Mouse (Mus musculus) midbrain, embryonic 13.5 days (tissue): Measurements from ENCODE around the gene Ttll11. TPM values are rescaled to one million over a fixed set of nuclear protein-coding genes. Genes with fewer than 3 reads are reported as not detected.

Experiments
- ATAC-seq: fragments of 200-750 bp; cut with Nextera tagmentation; 2 replicates; pipeline ENCODE4 v1.8.0; 2017; ENCODE audit warnings: mild to moderate bottlenecking, moderate TSS enrichment, moderate library complexity
- H3K27ac ChIP-seq: fragments of 300-500 bp; sonication (generic); 2 replicates; pipeline ENCODE4 v1.5.1; 2015; ENCODE audit warnings: inconsistent platforms, mild to moderate bottlenecking, moderate library complexity
- H3K27me3 ChIP-seq: fragments of 300-500 bp; sonication (generic); 2 replicates; pipeline ENCODE4 v1.6.1; 2015; ENCODE audit warnings: mild to moderate bottlenecking, inconsistent platforms
- H3K36me3 ChIP-seq: fragments of 300-500 bp; sonication (generic); 2 replicates; pipeline ENCODE4 v1.6.1; 2015; ENCODE audit warnings: mild to moderate bottlenecking, inconsistent platforms
- H3K4me1 ChIP-seq: fragments of 300-500 bp; sonication (generic); replicated peaks from 2 replicates; pipeline ENCODE4 v1.6.1; 2015; ENCODE audit warnings: inconsistent platforms
- H3K4me2 ChIP-seq: fragments of 300-500 bp; sonication (generic); replicated peaks from 2 replicates; pipeline ENCODE4 v1.6.1; 2015; ENCODE audit warnings: moderate library complexity, mild to moderate bottlenecking, inconsistent platforms
- H3K4me3 ChIP-seq: fragments of 300-500 bp; sonication (generic); replicated peaks from 2 replicates; pipeline ENCODE4 v1.5.1; 2015; ENCODE audit warnings: mild to moderate bottlenecking, inconsistent platforms
- H3K9ac ChIP-seq: fragments of 300-500 bp; sonication (generic); replicated peaks from 2 replicates; pipeline ENCODE4 v1.6.1; 2015; ENCODE audit warnings: mild to moderate bottlenecking, inconsistent platforms
- H3K9me3 ChIP-seq: fragments of 300-500 bp; sonication (generic); 2 replicates; pipeline ENCODE4 v1.6.1; 2016; ENCODE audit warnings: mild to moderate bottlenecking, inconsistent platforms
- WGBS: fragments of 180-500 bp; shearing (Covaris S2); methylation state at CpG from one replicate; pipeline ENCODE4 v1.1.7; 2015; 5-methylcytosine and 5-hydroxymethylcytosine counted together
- polyA plus RNA-seq: library from polyadenylated mRNA; unstranded; fragments of >200 nt; fragmentation: Nextera tagmentation; extraction: Ambion mirVana; gene quantifications from 2 replicates; pipeline ENCODE4 v1.2.1, GENCODE M21; 2015

Ttll11 gene
- polyA plus RNA-seq, result 2.9 and 4.3 TPM in 2 replicates

DNA sequence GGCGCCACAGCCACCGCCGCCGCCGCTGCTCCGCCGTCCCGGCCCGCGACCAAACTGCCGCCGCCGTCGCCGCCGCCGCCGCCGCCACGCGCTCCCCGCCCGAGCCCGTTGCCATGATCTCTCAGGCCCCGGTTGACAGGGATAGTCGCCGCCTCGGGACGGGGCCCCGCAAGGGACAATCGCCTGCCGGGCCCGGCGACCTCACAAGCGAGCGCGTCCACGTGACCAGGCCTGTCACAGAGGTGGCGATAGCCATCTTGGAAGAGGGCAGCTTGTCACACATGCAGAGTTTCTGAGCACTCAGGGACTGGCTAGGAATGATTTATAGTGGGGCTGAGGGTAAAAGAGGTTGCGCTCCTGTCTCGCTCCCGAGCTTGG is at the start of gene Ttll11:
Ttll11 (minus strand) TSS at position 270 of the 378 bp plus-strand sequence.
- ATAC-seq, result peak; percentile 91
- H3K9me3 ChIP-seq, result no peaks in the 10 kb centered on the region
- H3K27ac ChIP-seq, result peak within 1 kb of the TSS; percentile 87
- peaks cover 27% of the 10 kb centered on the region for H3K4me1 ChIP-seq
- under 1% methylated on average over 37 of the region's 42 CpGs for WGBS
- H3K27me3 ChIP-seq, result no peaks in the 10 kb centered on the region
- H3K36me3 ChIP-seq, result no peaks in the 10 kb centered on the region
- peak within 1 kb of the TSS; percentile 87 for H3K9ac ChIP-seq
- H3K4me3 ChIP-seq, result peak within 1 kb of the TSS; percentile 72
- H3K4me2 ChIP-seq, result peak within 1 kb of the TSS; percentile 97

DNA sequence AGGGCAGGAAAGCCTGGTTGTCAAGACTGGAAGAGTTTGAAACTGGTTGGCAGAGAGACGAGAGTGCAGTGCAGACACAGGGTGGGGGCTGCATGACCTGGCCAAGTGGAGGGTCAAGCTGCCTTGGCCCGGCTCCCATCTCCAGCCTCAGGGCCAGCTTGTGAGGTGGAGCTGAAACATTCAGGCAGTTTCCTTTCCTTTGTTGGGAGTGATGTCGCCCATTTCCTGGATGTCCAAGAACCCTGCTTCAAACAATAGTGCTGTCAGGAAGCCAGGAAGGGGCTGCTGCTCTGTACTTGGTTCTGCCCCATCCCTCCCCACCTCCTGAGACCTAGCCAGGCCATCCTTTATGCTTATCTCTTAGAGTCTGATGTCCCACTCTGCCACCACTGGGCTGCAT is 43.6 kb upstream of the Ttll11 start:
- WGBS, result 79% methylated on average over 3 of the region's 3 CpGs
- H3K4me3 ChIP-seq, result no peak overlapping the region
- H3K36me3 ChIP-seq, result no peaks in the 10 kb centered on the region
- H3K4me1 ChIP-seq, result peaks cover 10% of the 10 kb centered on the region
- no peak overlapping the region for H3K27ac ChIP-seq
- ATAC-seq, result no peak
- H3K4me2 ChIP-seq, result no peak overlapping the region
- no peak overlapping the region for H3K9ac ChIP-seq
- H3K9me3 ChIP-seq, result no peaks in the 10 kb centered on the region
- H3K27me3 ChIP-seq, result peaks cover 8% of the 10 kb centered on the region

DNA sequence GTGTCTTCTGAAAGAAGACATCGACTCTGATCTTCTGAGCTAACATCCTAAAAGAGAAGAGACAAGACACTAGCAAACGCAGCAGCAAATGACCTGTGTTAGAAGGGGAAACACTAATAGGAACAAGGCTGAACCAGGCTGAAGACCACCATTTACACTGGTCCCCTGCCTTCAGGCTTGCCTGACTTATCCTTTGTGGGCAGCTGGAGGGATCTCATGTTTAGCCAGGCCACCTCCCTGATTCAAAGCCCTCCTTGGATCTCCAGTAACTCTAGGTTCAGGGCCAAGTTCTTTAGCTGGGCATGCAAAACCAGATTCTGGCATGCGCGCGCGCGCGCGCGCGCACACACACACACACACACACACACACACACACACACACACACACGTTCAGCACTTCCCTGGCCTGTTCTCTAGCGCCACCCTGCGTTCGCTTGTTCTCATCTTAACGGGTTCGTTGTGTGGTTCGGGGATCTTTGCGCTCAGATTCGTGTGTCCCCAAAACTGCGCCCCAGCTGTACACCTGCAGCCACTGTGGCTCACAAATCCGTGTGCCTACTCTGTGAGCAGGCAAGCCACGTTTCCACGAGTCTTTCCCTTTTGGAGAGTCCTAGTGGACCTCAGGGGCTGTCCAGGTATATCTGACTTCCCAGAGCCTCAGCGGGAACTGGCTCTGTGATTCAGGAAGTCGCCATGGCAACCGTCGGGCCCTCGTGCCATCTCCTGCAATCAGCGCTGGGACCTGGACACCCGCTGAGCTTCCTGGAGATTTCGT is 41.9 kb upstream of the Ttll11 start:
- H3K9ac ChIP-seq, result no peak overlapping the region

DNA sequence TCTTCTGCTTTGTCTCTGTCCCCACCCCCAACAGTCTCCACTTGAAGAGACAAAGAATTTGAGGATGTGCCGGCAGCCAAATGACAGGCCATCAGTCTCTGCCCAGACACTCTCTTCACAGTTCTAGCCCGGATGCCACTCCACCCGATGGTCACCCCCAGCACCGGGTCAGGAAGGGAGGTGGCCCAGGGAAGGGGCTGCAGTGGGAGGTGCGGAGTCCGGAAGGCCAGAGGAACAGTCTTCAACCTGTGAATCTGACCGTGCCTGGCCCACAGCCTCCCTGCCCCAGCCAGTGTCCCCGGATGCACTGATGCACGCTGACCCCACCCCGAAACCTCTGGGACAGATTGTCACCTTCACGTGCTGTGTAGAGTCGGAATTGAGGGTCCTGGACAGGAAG is 33.3 kb upstream of the Ttll11 start:
- no peaks in the 10 kb centered on the region for H3K9me3 ChIP-seq
- no peak for ATAC-seq
- 74% methylated on average over 12 of the region's 12 CpGs for WGBS

More for the DNA sequence above, 41.9 kb upstream of the Ttll11 start:
- no peaks in the 10 kb centered on the region for H3K9me3 ChIP-seq
- peak; percentile 80 for ATAC-seq
- 4% methylated on average over 32 of the region's 32 CpGs for WGBS
- no peak overlapping the region for H3K27ac ChIP-seq
- peak overlapping the region; percentile 47 for H3K4me2 ChIP-seq
- peaks cover 9% of the 10 kb centered on the region for H3K4me1 ChIP-seq
- peak overlapping the region; percentile 22 for H3K4me3 ChIP-seq
- H3K27me3 ChIP-seq, result peaks cover 8% of the 10 kb centered on the region
- no peaks in the 10 kb centered on the region for H3K36me3 ChIP-seq

DNA sequence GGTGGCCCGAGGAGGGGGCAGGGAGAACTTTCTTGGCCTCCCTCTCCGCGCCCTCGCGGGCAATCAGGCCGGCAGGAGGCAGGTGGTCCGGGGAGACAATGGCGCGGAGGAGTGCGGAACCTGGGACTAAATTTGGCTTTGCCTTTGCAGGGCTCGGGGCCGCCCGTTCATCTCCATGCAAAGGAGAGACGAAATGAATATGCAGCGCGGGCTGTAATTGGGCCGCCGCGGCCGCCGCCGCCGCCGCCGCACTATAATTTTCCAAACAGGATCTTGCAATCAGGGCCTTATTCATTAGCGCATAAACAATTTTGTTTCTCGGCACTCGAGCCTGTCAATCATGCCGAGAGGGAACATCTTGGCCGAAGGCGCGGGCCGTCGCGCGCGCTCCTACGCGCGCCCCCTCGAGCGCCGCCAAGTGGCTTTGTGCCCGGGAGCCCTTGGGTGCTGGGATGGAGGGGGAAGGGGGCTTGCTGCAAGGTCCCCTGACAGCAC is 31.7 kb upstream of the Ttll11 start:
- H3K27me3 ChIP-seq, result peaks cover 29% of the 10 kb centered on the region
- no peaks in the 10 kb centered on the region for H3K36me3 ChIP-seq
- WGBS, result under 1% methylated on average over 44 of the region's 44 CpGs
- H3K4me3 ChIP-seq, result peak overlapping the region; percentile 48
- no peak overlapping the region for H3K27ac ChIP-seq
- no peaks in the 10 kb centered on the region for H3K9me3 ChIP-seq
- H3K4me1 ChIP-seq, result peaks cover 12% of the 10 kb centered on the region
- H3K4me2 ChIP-seq, result peak overlapping the region; percentile 68
- peak overlapping the region; percentile 65 for H3K9ac ChIP-seq
- ATAC-seq, result peak; percentile 32; the same call in 1 of the 2 replicates

More for the DNA sequence above, 33.3 kb upstream of the Ttll11 start:
- Histone ChIP-seq H3K4me3 (no peak overlapping the region), H3K4me2 (no peak overlapping the region), H3K4me1 (peaks cover 12% of the 10 kb centered on the region), H3K27me3 (peaks cover 29% of the 10 kb centered on the region), H3K36me3 (no peaks in the 10 kb centered on the region), H3K27ac (no peak overlapping the region), H3K9ac (no peak overlapping the region)

DNA sequence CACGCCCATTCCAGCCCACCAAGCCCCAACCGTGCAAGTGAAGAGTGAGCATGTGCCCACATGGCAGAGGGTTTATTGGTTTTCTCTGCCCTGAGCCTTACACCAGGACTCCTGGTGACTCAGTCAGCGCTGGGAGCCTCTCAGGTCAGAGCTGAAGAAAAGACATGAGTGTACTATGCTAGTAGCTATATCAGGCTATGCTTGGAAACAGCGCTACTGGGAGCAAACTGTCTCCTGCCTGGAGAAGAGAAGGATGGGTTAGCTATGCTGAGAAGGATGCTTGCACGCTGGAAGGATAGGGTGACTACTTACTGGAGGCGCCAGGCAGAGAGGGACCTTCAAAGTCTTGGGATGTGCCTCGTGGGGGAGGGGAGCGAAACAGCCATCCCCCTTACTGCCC is 30.9 kb upstream of the Ttll11 start:
- 48% methylated on average over 8 of the region's 8 CpGs for WGBS
- H3K9ac ChIP-seq, result no peak overlapping the region
- H3K36me3 ChIP-seq, result no peaks in the 10 kb centered on the region
- no peak overlapping the region for H3K4me3 ChIP-seq
- peaks cover 33% of the 10 kb centered on the region for H3K27me3 ChIP-seq
- no peak overlapping the region for H3K27ac ChIP-seq
- H3K4me2 ChIP-seq, result peak overlapping the region; percentile 68
- 0 out of 2 replicates have a peak, but pooled peaks have one; percentile 5 for ATAC-seq
- H3K4me1 ChIP-seq, result peaks cover 12% of the 10 kb centered on the region
- H3K9me3 ChIP-seq, result no peaks in the 10 kb centered on the region

DNA sequence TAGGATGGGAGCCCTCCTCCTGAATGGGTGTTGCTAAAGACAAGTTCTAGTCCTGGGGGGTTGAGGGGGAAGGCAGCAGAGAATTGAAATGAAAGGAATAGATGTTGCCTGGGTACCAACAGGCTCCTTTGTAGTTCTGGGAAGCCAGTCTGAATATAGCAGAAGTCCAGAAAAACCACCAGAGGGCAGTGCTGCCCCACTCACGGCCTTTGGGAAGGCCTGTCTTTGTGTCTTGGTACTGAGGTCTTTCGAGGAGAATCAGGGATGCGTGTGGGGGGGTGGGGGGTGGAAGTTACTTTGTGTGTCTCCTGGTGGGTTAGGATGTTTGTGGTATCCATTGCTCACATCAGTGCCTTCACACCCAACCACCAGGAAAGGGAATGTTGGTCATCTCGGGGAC is 29.7 kb upstream of the Ttll11 start:
- WGBS, result 18% methylated on average over 4 of the region's 4 CpGs

DNA sequence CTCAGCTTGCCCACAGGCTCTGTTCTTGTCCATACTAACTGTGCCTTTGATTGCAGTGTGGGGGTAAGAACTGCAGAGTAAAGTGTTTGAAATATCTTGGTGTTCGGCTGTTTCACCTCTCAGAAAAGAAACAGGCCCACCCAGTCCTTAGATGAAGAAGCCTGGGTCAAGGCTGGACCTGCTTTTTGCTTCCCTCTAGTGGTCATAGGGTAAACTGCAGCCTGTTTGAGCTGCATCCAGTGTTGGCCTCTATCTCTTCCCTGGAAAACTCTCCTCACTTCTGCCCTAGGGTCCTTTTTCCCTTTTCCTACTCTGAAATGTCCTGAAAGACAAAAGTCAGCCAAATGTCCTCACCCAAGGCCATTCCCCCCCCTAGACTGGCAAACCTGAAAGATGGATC is 28.4 kb upstream of the Ttll11 start:
- no peak for ATAC-seq
- Histone ChIP-seq H3K4me3 (no peak overlapping the region), H3K27ac (no peak overlapping the region), H3K36me3 (no peaks in the 10 kb centered on the region), H3K27me3 (peaks cover 33% of the 10 kb centered on the region), H3K9me3 (no peaks in the 10 kb centered on the region), H3K9ac (no peak overlapping the region), H3K4me1 (peaks cover 14% of the 10 kb centered on the region), H3K4me2 (no peak overlapping the region)
- WGBS, result 38% methylated on average over 1 of the region's 1 CpGs

More for the DNA sequence above, 29.7 kb upstream of the Ttll11 start:
- Histone ChIP-seq H3K9ac (no peak overlapping the region), H3K4me2 (no peak overlapping the region), H3K27ac (no peak overlapping the region), H3K27me3 (peaks cover 35% of the 10 kb centered on the region), H3K36me3 (no peaks in the 10 kb centered on the region), H3K4me3 (no peak overlapping the region), H3K4me1 (peaks cover 12% of the 10 kb centered on the region), H3K9me3 (no peaks in the 10 kb centered on the region)
- ATAC-seq, result peak; percentile 40

DNA sequence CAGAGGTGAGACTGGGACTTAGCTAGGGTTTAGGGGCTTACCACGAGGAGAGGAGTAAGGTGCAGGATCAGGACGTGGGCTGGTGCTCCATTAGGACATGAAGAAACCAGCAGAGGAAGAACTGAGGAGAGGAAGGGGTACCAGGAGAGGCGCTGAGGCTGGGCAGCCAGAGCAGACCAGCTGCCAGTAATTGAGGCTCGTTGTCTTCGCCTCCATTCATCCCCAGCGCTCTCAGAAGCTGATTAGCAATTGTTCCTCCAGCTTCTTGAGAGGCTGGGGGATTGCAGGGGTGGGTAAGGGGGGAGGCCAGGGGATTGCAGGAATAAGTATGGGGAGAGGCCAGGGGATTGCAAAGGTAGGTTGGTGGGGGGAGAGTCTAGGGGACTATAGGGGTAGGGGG is 22.5 kb upstream of the Ttll11 start:
- WGBS, result 34% methylated on average over 6 of the region's 6 CpGs
- H3K27ac ChIP-seq, result no peak overlapping the region

DNA sequence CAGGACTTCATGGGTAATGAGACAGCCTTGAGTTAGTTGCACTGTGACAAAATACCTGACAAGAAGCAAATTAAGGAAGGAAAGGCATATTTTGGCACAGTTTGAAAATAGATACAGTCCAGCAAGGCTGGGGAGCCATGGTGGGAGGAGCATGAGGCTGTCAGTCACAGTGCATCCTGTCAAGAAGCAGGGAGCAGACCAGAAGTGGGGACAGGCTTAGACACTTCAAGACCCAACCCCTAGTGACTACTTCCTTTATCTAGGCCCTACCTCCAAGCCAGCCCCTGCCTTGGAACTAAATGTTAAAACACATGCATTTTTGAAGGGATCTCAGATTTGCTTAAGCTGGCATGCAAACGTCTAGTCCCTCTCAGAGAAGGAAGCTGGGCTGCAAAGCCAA is 20.7 kb upstream of the Ttll11 start:
- WGBS, result 57% methylated on average over 1 of the region's 1 CpGs
- H3K4me3 ChIP-seq, result no peak overlapping the region
- H3K4me2 ChIP-seq, result no peak overlapping the region
- peaks cover 4% of the 10 kb centered on the region; the same call in 1 of the 2 replicates for H3K27me3 ChIP-seq
- 0 out of 2 replicates have a peak, but pooled peaks cover 2% of the 10 kb centered on the region for H3K4me1 ChIP-seq
- H3K9me3 ChIP-seq, result no peaks in the 10 kb centered on the region
- no peak overlapping the region for H3K27ac ChIP-seq
- H3K9ac ChIP-seq, result no peak overlapping the region
- ATAC-seq, result no peak
- no peaks in the 10 kb centered on the region for H3K36me3 ChIP-seq

More for the DNA sequence above, 22.5 kb upstream of the Ttll11 start:
- Histone ChIP-seq H3K4me1 (0 out of 2 replicates have a peak, but pooled peaks cover 2% of the 10 kb centered on the region), H3K36me3 (no peaks in the 10 kb centered on the region), H3K4me3 (no peak overlapping the region), H3K9me3 (no peaks in the 10 kb centered on the region), H3K9ac (no peak overlapping the region), H3K27me3 (peaks cover 8% of the 10 kb centered on the region; the same call in 1 of the 2 replicates), H3K4me2 (no peak overlapping the region)
- no peak for ATAC-seq

DNA sequence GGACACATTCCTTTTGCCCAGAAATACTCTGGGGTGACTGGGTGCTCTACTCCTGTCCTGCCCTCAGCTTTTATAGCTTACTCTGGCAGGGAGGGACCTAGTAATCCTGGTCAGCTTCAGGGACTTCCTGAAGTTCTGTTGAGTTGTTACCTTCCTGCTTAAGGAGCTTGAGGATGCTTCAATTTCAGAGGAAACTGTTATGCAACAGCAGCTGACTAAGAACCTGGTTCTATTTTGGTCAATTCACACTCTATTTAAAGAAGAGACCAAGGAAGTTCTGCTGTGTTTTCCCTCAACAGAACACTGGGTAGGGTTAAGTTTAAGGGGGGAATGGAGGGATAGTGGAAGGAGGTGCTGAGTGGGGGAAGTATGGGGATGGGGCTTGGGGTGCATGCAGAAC is 19.5 kb upstream of the Ttll11 start:
- no peaks in the 10 kb centered on the region for H3K9me3 ChIP-seq
- peaks cover under 1% of the 10 kb centered on the region; the same call in 1 of the 2 replicates for H3K27me3 ChIP-seq
- H3K9ac ChIP-seq, result no peak overlapping the region
- no peak for ATAC-seq
- H3K27ac ChIP-seq, result no peak overlapping the region
- no peak overlapping the region for H3K4me3 ChIP-seq
- 0 out of 2 replicates have a peak, but pooled peaks cover 2% of the 10 kb centered on the region for H3K4me1 ChIP-seq
- no peaks in the 10 kb centered on the region for H3K36me3 ChIP-seq
- no peak overlapping the region for H3K4me2 ChIP-seq

DNA sequence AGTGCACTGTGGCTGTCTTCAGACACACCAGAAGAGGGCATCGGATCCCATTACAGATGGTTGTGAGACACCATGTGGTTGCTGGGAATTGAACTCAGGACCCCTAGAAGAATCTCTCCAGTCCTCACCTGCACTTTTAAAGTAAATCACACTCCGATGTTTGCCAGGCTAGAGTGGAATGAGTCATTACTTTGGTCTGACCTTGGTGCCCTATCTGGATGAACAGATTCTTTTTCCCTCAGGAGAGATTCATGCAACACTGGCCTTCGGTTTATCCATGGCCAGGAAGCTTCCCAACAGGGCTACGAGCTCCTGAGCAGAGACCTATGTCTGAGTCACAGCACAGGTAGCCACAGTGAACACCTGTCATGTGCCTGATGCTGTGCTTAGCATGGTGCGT is 18.7 kb upstream of the Ttll11 start:
- Histone ChIP-seq H3K9me3 (no peaks in the 10 kb centered on the region), H3K9ac (no peak overlapping the region), H3K4me2 (no peak overlapping the region), H3K4me3 (no peak overlapping the region), H3K4me1 (no peaks in the 10 kb centered on the region), H3K36me3 (no peaks in the 10 kb centered on the region), H3K27me3 (no peaks in the 10 kb centered on the region), H3K27ac (no peak overlapping the region)
- no peak for ATAC-seq
- 88% methylated on average over 5 of the region's 5 CpGs for WGBS
